Mouse (Mus musculus): ENCODE measurements around the gene Stard13.

Stard13 gene

GRCm38 (mm10) chr5:151228367-151229005 lies 5.2 kb downstream of the Stard13 start:
- DNase-seq (ENCODE audit: low spot score in 2 of 2): no peak

DNA sequence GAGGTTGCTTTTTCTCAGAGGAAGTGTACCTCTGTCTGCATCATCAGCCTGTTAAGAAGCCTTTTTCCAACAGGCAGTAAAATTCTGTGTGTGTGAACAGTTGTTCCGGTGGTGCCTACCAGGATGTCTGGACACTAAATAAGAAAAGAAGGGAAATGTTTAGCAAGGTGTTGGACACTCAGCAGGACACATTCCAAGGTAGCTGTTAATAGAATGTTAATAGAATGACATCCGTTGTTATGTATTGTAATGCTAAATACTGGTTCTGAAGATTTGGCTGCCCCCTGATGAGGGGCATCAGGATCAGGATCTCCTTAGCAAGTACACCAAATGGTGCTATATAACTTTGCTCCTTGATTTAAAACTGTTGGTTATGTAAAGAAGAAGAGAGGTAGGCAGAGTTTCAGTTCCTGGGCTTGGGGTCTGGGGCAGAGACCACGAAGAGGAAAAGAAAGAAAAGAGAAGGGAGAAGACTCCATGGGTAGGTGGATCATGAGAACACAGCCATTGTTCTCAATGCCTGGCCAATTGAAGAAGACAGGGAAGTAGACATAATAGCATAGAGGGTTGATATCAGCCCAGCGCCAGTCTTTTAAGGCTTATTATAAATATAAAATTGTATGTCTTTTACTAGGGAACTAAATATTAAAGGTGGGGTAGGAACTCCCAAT lies 9.8 kb downstream of the Stard13 start:
- DNase-seq (ENCODE audit: low spot score in 2 of 2): no peak

DNA sequence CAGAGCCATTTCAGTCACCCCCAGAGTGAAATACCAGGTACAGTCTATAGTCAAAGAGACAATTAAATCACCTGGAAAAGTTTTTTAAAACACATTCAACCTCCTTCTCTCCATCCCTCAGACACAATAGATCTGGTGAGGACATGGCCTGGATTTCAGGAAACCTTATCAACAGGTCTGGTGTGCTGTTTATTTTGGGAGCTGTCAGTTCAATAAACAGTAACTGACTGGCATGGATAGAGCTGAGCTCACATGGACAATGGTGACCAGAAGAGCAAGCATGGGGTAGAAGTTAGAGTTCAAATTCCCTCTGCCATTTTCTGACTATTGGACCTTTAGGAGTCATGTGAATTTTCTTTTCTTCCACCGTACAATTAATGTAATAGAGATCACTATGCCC lies 10.8 kb downstream of the Stard13 start:
- DNase-seq (ENCODE audit: low spot score in 2 of 2): no peak

GRCm38 (mm10) chr5:151218689-151219115 lies 14.9 kb downstream of the Stard13 start:
- no peak for DNase-seq (ENCODE audit: low spot score in 2 of 2)

- DNase-seq (ENCODE audit: low spot score in 2 of 2): no peak
Observed at GRCm38 (mm10) chr5:151213097-151213496, 20.5 kb downstream of the Stard13 start.

DNA sequence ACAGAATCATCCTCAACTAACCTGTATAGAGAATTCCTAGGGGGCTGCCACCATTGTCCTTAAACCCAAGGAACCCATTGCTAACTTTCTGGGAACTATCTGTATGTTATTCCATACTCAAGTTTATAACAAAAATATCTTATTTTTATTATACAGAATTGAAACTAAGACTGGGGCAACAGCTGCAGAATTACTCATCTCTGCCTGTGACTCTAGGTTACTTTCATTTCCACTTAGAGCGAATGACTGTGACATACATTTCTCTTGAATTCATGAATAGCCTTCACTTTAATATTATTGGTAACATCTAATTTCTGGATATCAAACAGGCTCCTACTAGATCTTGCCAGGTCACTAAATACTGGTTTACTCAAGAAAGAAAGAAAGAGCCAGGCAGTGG lies 22.8 kb downstream of the Stard13 start:
- no peak for DNase-seq (ENCODE audit: low spot score in 2 of 2)

DNA sequence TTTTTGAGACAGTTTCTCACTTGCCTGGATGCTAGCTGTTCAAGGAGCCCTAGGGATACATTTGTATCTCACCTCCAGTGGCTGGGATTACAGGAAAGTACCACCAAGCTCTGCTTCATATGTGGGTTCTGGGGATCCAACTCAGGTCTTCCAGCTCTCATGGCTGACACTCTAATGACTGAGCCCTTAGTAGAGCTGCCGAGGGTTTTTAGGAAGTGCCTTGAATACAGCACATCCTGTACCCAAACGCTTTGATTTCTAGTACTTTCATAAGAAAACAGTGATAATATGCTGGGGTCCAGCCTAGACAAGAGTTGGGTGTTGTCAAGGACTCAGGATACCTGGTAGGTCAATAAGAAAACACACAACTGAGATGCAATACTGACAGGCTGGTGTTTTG lies 23.6 kb downstream of the Stard13 start:
- DNase-seq (ENCODE audit: low spot score in 2 of 2): no peak

- DNase-seq (ENCODE audit: low spot score in 2 of 2): no peak
Observed at GRCm38 (mm10) chr5:151205017-151205416, 28.6 kb downstream of the Stard13 start.

- DNase-seq (ENCODE audit: low spot score in 2 of 2): no peak
Observed at GRCm38 (mm10) chr5:151202925-151203324, 30.7 kb downstream of the Stard13 start.

- DNase-seq (ENCODE audit: low spot score in 2 of 2): no peak
Observed at GRCm38 (mm10) chr5:151201220-151201619, 32.4 kb downstream of the Stard13 start.

- DNase-seq (ENCODE audit: low spot score in 2 of 2): no peak
Observed at GRCm38 (mm10) chr5:151199235-151199634, 34.4 kb downstream of the Stard13 start.

DNA sequence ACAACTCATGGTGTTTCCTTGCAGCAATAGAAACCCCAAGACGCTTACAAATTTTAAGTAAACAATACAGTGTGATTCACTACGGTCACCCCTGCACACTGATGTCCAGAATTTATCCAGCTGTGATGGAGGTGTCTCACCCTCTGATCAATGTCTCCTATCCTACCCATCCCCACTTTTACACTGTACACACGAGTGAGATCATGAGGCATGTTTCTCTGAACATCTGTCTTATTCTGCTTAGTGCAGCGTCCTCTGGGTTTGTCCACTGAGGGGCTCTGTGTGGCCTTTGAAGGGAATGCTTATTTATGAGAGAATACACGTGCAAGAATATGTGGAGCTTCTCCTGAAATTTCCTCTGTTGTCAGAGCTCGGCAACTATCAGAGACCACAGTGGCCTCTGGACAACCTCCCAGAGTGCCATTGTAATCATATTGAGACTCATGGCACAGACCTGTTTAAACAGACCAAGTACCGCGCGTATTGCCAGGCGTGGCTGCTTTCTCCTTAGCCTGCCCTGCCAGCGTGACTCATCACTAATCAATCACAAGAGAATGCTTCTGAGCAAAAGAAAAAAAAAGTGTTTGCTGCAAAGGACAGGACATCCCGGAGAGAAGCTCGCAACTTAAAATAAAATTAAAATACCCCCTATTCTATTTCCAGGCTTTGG lies 36.9 kb downstream of the Stard13 start:
- DNase-seq (ENCODE audit: low spot score in 2 of 2): no peak

- DNase-seq (ENCODE audit: low spot score in 2 of 2): no peak
Observed at GRCm38 (mm10) chr5:151193885-151194520, 39.6 kb downstream of the Stard13 start.

- no peak for DNase-seq (ENCODE audit: low spot score in 2 of 2)
Observed at GRCm38 (mm10) chr5:151192266-151192665, 41.4 kb downstream of the Stard13 start.

DNA sequence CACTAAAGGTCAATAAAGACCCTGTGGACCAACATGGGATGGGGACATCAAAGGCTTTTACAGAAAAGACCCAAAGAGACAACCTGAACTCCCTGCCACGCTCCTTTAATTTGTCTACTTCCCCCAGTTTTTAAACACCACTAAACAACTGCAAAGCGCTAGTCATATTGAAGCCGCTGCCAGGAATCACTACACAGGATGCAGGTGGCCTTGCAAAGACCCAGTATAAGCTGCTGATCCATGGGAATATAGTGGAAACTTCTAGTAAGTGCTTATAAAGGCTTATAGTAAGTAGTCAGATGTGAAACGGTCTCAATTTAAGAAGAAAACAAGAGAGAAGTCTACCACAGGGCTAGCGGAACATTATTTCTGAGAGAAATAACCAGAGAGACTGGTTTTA lies 42.9 kb downstream of the Stard13 start:
- no peak for DNase-seq (ENCODE audit: low spot score in 2 of 2)

- DNase-seq (ENCODE audit: low spot score in 2 of 2): peak in 1 of 2 experiments; percentile 6
Observed at GRCm38 (mm10) chr5:151189789-151190378, 43.8 kb downstream of the Stard13 start.

DNA sequence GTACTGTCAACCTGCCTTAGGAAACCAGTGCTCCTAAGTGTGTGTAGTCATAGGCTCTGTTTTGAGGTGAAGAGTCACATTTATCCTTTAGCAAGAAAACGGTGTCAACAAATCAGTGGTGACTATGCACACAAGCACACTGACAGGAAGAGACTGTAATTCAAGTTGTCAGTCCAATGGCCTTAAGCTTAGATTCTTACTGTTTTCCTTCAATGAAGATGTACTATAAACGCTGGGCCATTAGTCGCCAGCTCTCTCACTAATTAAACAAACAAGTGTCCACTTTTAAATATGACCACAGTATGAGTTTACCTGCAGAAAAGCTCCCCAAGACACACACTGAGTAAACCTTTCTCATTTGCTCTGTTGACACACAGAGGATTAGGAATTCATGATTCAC lies 44.3 kb downstream of the Stard13 start:
- DNase-seq (ENCODE audit: low spot score in 2 of 2): no peak

GRCm38 (mm10) chr5:151188659-151189058 lies 45.0 kb downstream of the Stard13 start:
- no peak for DNase-seq (ENCODE audit: low spot score in 2 of 2)

DNA sequence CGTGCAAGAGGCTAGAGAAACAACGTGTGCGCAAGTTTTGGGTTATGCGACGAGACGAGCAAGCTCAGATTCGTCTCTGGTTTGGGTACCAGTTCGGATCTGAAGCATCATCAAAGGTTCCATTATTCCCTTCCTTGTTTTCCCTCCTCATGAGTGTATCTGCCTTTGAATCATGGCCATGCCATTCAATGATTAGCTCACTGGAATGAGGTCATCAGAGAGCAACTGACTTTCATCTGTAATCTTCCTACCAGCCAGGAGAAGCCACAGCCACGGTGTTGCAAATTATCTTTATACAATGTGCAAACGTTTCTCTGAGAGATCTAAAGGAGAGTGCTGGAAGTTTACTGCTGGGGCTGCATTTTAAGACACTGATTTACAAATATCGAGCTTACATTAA lies 46.3 kb downstream of the Stard13 start:
- no peak for DNase-seq (ENCODE audit: low spot score in 2 of 2)

DNA sequence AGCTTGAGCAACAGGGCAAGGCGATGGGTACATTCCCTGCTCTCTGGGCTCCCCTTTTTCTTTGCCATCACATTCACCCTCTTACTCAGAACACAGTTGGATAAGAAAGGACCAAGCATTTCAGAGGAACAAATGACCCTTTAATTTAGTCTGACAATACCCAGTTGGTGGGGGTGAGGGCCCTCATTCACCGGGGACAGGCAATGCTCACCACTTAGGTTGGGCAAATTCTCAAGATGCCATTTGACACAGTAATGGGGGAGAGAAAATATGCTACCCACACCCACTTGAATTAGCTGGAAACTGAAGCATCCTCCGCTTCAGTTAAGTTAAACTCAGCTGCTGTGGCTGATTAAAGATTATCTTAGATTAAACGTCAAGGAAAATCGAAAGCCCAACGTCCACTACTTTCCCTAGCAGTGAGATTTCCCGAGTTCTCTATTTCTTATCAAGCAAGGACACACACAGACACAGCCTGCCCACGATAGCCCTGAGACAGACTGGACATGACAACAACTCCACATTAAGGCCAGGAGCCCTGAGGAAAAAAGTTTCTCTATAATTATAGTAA lies 48.3 kb downstream of the Stard13 start:
- DNase-seq (ENCODE audit: low spot score in 2 of 2): no peak

GRCm38 (mm10) chr5:151183656-151184240 lies 49.9 kb downstream of the Stard13 start:
- no peak for DNase-seq (ENCODE audit: low spot score in 2 of 2)

All from frontal cortex, postnatal 25 days (tissue).